Comparison of ENCODE assay signal across 8 mouse cellular contexts in the genomic region with DNA sequence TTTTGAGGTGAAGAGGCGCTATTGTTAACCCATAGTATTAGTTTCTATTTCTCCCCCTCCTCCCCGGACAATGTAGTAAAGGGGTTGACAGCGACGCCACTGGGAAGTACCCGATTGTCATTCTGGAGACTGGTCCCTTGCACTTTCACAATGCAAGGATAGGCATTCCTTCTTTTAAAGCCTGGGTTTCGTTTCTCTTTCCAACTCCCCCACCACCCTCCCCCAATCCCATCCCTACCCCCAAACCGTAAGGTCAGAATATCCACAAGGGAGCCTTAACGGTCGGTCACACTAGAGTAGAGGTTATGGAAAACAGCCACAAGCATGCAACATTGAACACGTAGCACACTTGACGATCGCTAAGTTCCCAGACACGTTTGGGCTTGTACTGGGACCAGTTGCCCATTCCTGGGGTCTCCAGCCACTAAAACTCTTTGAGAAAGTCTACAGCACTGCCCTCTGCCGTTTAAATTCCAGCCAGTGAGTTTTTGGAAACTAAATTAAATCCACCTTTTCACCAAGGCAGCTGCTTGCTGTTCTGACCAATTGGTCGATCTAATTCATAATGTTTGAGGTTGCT. TPM values are rescaled to one million over a fixed set of nuclear protein-coding genes. Genes with fewer than 3 reads are reported as not detected.
DNase-seq lines count a peak whose midpoint lies in the region; ATAC-seq lines count a peak whose summit lies in the region.

A gene (minus strand): TSS at position 426 of the 580 bp plus-strand sequence.

- H3K4me1 ChIP-seq in hindbrain, embryonic 14.5 days (replicated peaks; ENCODE audit: control insufficient read depth, insufficient read depth, low read length): peaks cover 18% of the 10 kb centered on the region

- peak within 1 kb of the TSS; percentile 100 for H3K4me3 ChIP-seq in hindbrain, embryonic 14.5 days (replicated peaks; ENCODE audit: low read length)

- H3K27me3 ChIP-seq in hindbrain, embryonic 14.5 days (ENCODE audit: control insufficient read depth, insufficient read depth, low read length): 0 out of 2 replicates have a peak, but pooled peaks cover 2% of the 10 kb centered on the region

- peaks cover 28% of the 10 kb centered on the region for H3K36me3 ChIP-seq in hindbrain, embryonic 14.5 days (replicated peaks; ENCODE audit: control insufficient read depth, insufficient read depth)

- DNase-seq in frontal cortex, adult 2 months (ENCODE audit: extremely low spot score in 1 of 2, low spot score in 1 of 2): peak in 1 of 2 experiments; percentile 48
- DNase-seq in frontal cortex, postnatal 14 days (ENCODE audit: low spot score in 2 of 2): no peak
- peak; percentile 25 for DNase-seq in cerebellum, adult 8-10 months
- peak; percentile 42 for DNase-seq in gastrocnemius, adult 18-20 months (ENCODE audit: low spot score)
- peak; percentile 73 for DNase-seq in hindbrain, embryonic 14.5 days (ENCODE audit: low spot score)
- DNase-seq in layer of hippocampus, postnatal 36 days: peak in 1 of 2 experiments; percentile 9
- peak; percentile 58 for DNase-seq in lung, postnatal 36 days
- peak; percentile 34 for DNase-seq in right cerebral cortex, postnatal 4 days

- WGBS in hindbrain, embryonic 14.5 days: under 1% methylated on average over 15 of the region's 15 CpGs

- H3K4me2 ChIP-seq in hindbrain, embryonic 14.5 days (replicated peaks): peak within 1 kb of the TSS; percentile 86

- peak within 1 kb of the TSS; percentile 98 for H3K9ac ChIP-seq in hindbrain, embryonic 14.5 days

- ATAC-seq in hindbrain, embryonic 14.5 days (ENCODE audit: low FRiP score): no peak

- peak within 1 kb of the TSS; percentile 84 for H3K27ac ChIP-seq in hindbrain, embryonic 14.5 days

- no peaks in the 10 kb centered on the region for H3K9me3 ChIP-seq in hindbrain, embryonic 14.5 days (ENCODE audit: control insufficient read depth, low read length)

RNA-seq across cellular contexts. Expression of the gene that starts here (rescaled TPM):
- polyA plus RNA-seq in frontal cortex, adult 2 months (2012; rRNA removed): 35.2 and 39.6 TPM in 2 replicates
- 10 to 100 TPM; 59.2 to 64.4 TPM for total RNA-seq in gastrocnemius, adult 18-20 months (2021)
- 10.8 and 11.5 TPM in 2 replicates for polyA plus RNA-seq in hindbrain, embryonic 14.5 days (2014; fragmentation: Nextera tagmentation; extraction: Ambion mirVana)
- 10 to 100 TPM; 73.2 to 80.7 TPM for total RNA-seq in layer of hippocampus, postnatal 36 days (2021)

Comparison
In these comparisons a context has a peak if more than half of its experiments do, and no peak if none do; other contexts are left out.
1. DNase-seq: peak in cerebellum, adult 8-10 months (single experiment), gastrocnemius, adult 18-20 months (single experiment), hindbrain, embryonic 14.5 days (single experiment), lung, postnatal 36 days (single experiment) and right cerebral cortex, postnatal 4 days (single experiment); none in frontal cortex, postnatal 14 days (0 of 2).